In the genomic region with DNA sequence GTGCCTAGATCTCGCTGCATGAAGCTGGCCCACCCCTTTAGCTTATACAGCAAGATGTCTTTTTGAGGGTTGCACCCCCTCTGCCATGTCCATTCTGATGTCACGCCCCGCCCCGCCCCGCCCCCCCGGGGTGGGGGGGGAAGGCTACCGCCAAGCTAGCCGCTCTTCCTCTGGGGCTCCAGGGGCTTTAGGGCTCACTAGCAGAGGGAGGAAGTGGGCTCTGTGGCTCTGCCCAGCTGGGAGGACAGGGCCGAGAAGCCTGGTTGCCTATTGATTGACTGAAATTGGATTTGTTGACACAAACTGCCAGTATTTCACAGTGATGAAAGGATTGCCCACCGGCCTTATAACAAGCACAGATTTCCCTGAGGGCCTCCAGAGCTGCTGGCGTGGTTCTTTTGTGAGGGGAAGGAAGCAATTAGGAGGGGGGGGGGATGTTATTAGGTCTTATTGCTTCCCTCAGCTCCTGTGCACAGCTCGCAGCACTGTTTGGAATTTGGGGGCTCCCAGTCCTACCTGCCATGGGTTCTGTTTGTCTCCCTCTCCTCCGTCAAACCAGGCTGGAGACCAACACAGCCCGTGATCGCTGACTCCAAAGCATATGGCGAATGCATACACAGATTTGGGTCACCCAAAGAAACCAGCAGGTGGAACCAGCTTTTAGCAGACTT, we compare ENCODE assay signal across 9 mouse cellular contexts.
DNase-seq lines count a peak whose midpoint lies in the region; ATAC-seq lines count a peak whose summit lies in the region.
"Had no signal": no experiment of that assay in that cellular context is flagged by ENCODE, and none has a peak within 500 bp of the region (broad histone marks: within the 10 kb centered on the region; RNA-seq: fewer than 3 reads in every experiment).

No protein-coding gene starts in this region.

- no peak overlapping the region for H3K27ac ChIP-seq in embryonic facial prominence, embryonic 12.5 days
- H3K27ac ChIP-seq in hindbrain, embryonic 16.5 days (ENCODE audit: low read depth, low read length), result peak overlapping the region; percentile 68
- peak overlapping the region; percentile 5; the same call in 1 of the 2 replicates for H3K27ac ChIP-seq in neural tube, embryonic 12.5 days

- H3K4me2 ChIP-seq in embryonic facial prominence, embryonic 12.5 days (replicated peaks), result peak overlapping the region; percentile 43
- peak overlapping the region; percentile 7; the same call in 1 of the 2 replicates for H3K4me2 ChIP-seq in hindbrain, embryonic 16.5 days (ENCODE audit: low read length)
- H3K4me2 ChIP-seq in neural tube, embryonic 12.5 days (replicated peaks), result peak overlapping the region; percentile 15

- WGBS in embryonic facial prominence, embryonic 12.5 days, result 9% methylated on average over 14 of the region's 16 CpGs
- whole genome bisulfite sequencing in hindbrain, embryonic 16.5 days, result 22% methylated on average over 16 of the region's 16 CpGs
- WGBS in neural tube, embryonic 12.5 days, result 20% methylated on average over 13 of the region's 16 CpGs

- peaks cover 21% of the 10 kb centered on the region for H3K4me1 ChIP-seq in embryonic facial prominence, embryonic 12.5 days
- peaks cover 27% of the 10 kb centered on the region for H3K4me1 ChIP-seq in hindbrain, embryonic 16.5 days (ENCODE audit: control insufficient read depth, insufficient read depth, low read depth, low read length)
- H3K4me1 ChIP-seq in neural tube, embryonic 12.5 days, result peaks cover 22% of the 10 kb centered on the region

- peak overlapping the region; percentile 38; the same call in 1 of the 2 replicates for H3K9ac ChIP-seq in embryonic facial prominence, embryonic 12.5 days
- peak overlapping the region; percentile 43 for H3K9ac ChIP-seq in hindbrain, embryonic 16.5 days (ENCODE audit: low read depth, low read length)
- 0 out of 2 replicates have a peak overlapping the region, but pooled peaks have one; percentile 0 for H3K9ac ChIP-seq in neural tube, embryonic 12.5 days

- no peaks in the 10 kb centered on the region for H3K27me3 ChIP-seq in embryonic facial prominence, embryonic 12.5 days
- no peaks in the 10 kb centered on the region for H3K27me3 ChIP-seq in hindbrain, embryonic 16.5 days (replicated peaks; ENCODE audit: control insufficient read depth, insufficient read depth, low read length)
- H3K27me3 ChIP-seq in neural tube, embryonic 12.5 days (replicated peaks), result no peaks in the 10 kb centered on the region

- H3K9me3 ChIP-seq in embryonic facial prominence, embryonic 12.5 days, result no peaks in the 10 kb centered on the region
- H3K9me3 ChIP-seq in hindbrain, embryonic 16.5 days (ENCODE audit: control insufficient read depth, low read length), result peaks cover 2% of the 10 kb centered on the region
- H3K9me3 ChIP-seq in neural tube, embryonic 12.5 days, result peaks cover 4% of the 10 kb centered on the region; the same call in 1 of the 2 replicates

- peak; percentile 11 for DNase-seq in layer of hippocampus, adult 9-11 months
- no peak for DNase-seq in layer of hippocampus, adult 9-10 months (ENCODE audit: low spot score)
- DNase-seq in urinary bladder, postnatal 36 days (ENCODE audit: low spot score in 2 of 2), result no peak
- DNase-seq in gastrocnemius, postnatal 4 days (ENCODE audit: low spot score in 2 of 2), result no peak
- DNase-seq: adrenal gland, adult 2 months had no signal

- no peak overlapping the region for H3K4me3 ChIP-seq in embryonic facial prominence, embryonic 12.5 days
- no peak overlapping the region for H3K4me3 ChIP-seq in hindbrain, embryonic 16.5 days (ENCODE audit: low read length)
- H3K4me3 ChIP-seq in neural tube, embryonic 12.5 days, result no peak overlapping the region

- 0 out of 2 replicates have a peak, but pooled peaks have one; percentile 19 for ATAC-seq in embryonic facial prominence, embryonic 12.5 days (ENCODE audit: insufficient number of reproducible peaks, insufficient read depth, low FRiP score, low TSS enrichment)
- peak; percentile 54 for ATAC-seq in hindbrain, embryonic 16.5 days
- ATAC-seq in neural tube, embryonic 12.5 days (ENCODE audit: low FRiP score, low read depth), result peak; percentile 39
- ATAC-seq in monocyte, adult 5-6 weeks (replicated peaks; ENCODE audit: insufficient number of reproducible peaks, low FRiP score, low TSS enrichment, poor library complexity, severe bottlenecking), result no peak

- H3K36me3 ChIP-seq in embryonic facial prominence, embryonic 12.5 days, result no peaks in the 10 kb centered on the region
- no peaks in the 10 kb centered on the region for H3K36me3 ChIP-seq in hindbrain, embryonic 16.5 days (ENCODE audit: control insufficient read depth, insufficient read depth, low read length)
- no peaks in the 10 kb centered on the region for H3K36me3 ChIP-seq in neural tube, embryonic 12.5 days
